ENCODE assay signal across 7 mouse cellular contexts in genomic region chr5:33018561-33019425, GRCm38 (mm10). TPM values are rescaled to one million over a fixed set of nuclear protein-coding genes. Genes with fewer than 3 reads are reported as not detected.
A peak's percentile ranks its signal among the peaks of the same experiment; 100 is the strongest.
DNase-seq lines count a peak whose midpoint lies in the region; ATAC-seq lines count a peak whose summit lies in the region.

Ywhah (plus strand) TSS chr5:33018816.

- under 1% methylated on average over 98 of the region's 121 CpGs for WGBS in intestine, embryonic 16.5 days
- under 1% methylated on average over 94 of the region's 121 CpGs for WGBS in midbrain, embryonic 11.5 days

- peak; percentile 97 for ATAC-seq in intestine, embryonic 16.5 days
- ATAC-seq in midbrain, embryonic 11.5 days (ENCODE audit: low FRiP score), result peak; percentile 97

- DNase-seq in adrenal gland, adult 2 months, result peak; percentile 97
- peak; percentile 97 for DNase-seq in embryo, embryonic 11.5 days (ENCODE audit: low read depth, low spot score)
- DNase-seq in gastrocnemius, postnatal 4 days (ENCODE audit: low spot score in 2 of 2), result peak; percentile 96 to 97
- peak; percentile 98 for DNase-seq in left cerebral cortex, postnatal 36 days (ENCODE audit: low spot score in 2 of 2)
- peak; percentile 99 for DNase-seq in midbrain, embryonic 11.5 days (ENCODE audit: low spot score, missing footprints)
- peak; percentile 98 for DNase-seq in skeletal muscle tissue, adult 2 months (ENCODE audit: low read depth, low spot score)

- H3K4me1 ChIP-seq in intestine, embryonic 16.5 days (ENCODE audit: control insufficient read depth, insufficient read depth, low read length), result peaks cover 29% of the 10 kb centered on the region
- peaks cover 17% of the 10 kb centered on the region for H3K4me1 ChIP-seq in midbrain, embryonic 11.5 days (ENCODE audit: control insufficient read depth, insufficient read depth, low read length)

- H3K4me2 ChIP-seq in intestine, embryonic 16.5 days (ENCODE audit: low read depth, low read length), result peak within 1 kb of the TSS; percentile 89
- peak within 1 kb of the TSS; percentile 82 for H3K4me2 ChIP-seq in midbrain, embryonic 11.5 days

- peak within 1 kb of the TSS; percentile 73 for H3K4me3 ChIP-seq in intestine, embryonic 16.5 days (ENCODE audit: low read length)
- peak within 1 kb of the TSS; percentile 87 for H3K4me3 ChIP-seq in midbrain, embryonic 11.5 days (ENCODE audit: low read depth, low read length)

- intact Hi-C loops in left cerebral cortex, postnatal 36 days (cut with DNase I), result loop anchor here (5.0 kb wide), 1 partner anchor 41 kb away; no protein-coding TSS in a partner anchor

- H3K27me3 ChIP-seq in intestine, embryonic 16.5 days (replicated peaks; ENCODE audit: control insufficient read depth, insufficient read depth, low read length), result no peaks in the 10 kb centered on the region
- H3K27me3 ChIP-seq in midbrain, embryonic 11.5 days (ENCODE audit: control insufficient read depth, insufficient read depth, low read length), result no peaks in the 10 kb centered on the region

- no peaks in the 10 kb centered on the region for H3K36me3 ChIP-seq in intestine, embryonic 16.5 days (ENCODE audit: control insufficient read depth, insufficient read depth, low read length)
- no peaks in the 10 kb centered on the region for H3K36me3 ChIP-seq in midbrain, embryonic 11.5 days (ENCODE audit: control insufficient read depth, insufficient read depth, low read length)

- H3K9me3 ChIP-seq in intestine, embryonic 16.5 days (ENCODE audit: control insufficient read depth, low read length), result no peaks in the 10 kb centered on the region
- H3K9me3 ChIP-seq in midbrain, embryonic 11.5 days (ENCODE audit: control insufficient read depth, low read length), result no peaks in the 10 kb centered on the region

- H3K9ac ChIP-seq in intestine, embryonic 16.5 days (ENCODE audit: low read depth, low read length), result peak within 1 kb of the TSS; percentile 97
- H3K9ac ChIP-seq in midbrain, embryonic 11.5 days (ENCODE audit: low read length), result peak within 1 kb of the TSS; percentile 97

- peak within 1 kb of the TSS; percentile 99 for H3K27ac ChIP-seq in intestine, embryonic 16.5 days (ENCODE audit: low read length)
- peak within 1 kb of the TSS; percentile 99 for H3K27ac ChIP-seq in midbrain, embryonic 11.5 days (ENCODE audit: low read depth, low read length)

RNA-seq across cellular contexts. Expression of gene Ywhah, which starts in this region (rescaled TPM):
- total RNA-seq in adrenal gland, adult 2 months (2021), result 100 to 1,000 TPM; 167 to 190 TPM
- 128 and 132 TPM in 2 replicates for polyA plus RNA-seq in adrenal gland, adult 2 months (2012; rRNA removed)
- 100 to 1,000 TPM; 141 to 144 TPM for total RNA-seq in gastrocnemius, postnatal 4 days (2021)
- polyA plus RNA-seq in intestine, embryonic 16.5 days (2015; fragmentation: Nextera tagmentation; extraction: Ambion mirVana), result 408 and 430 TPM in 2 replicates
- 1,000 to 10,000 TPM; 1,119 to 1,229 TPM for total RNA-seq in left cerebral cortex, postnatal 36 days (2021)
- polyA plus RNA-seq in midbrain, embryonic 11.5 days (2014; fragmentation: Nextera tagmentation; extraction: Ambion mirVana), result 487 and 530 TPM in 2 replicates

Comparison
In these comparisons a context has a peak if more than half of its experiments do, and no peak if none do; other contexts are left out.
1. Peak in every context shown above with its lines: DNase-seq, ATAC-seq, H3K4me3 ChIP-seq and H3K27ac ChIP-seq.
2. RNA of gene Ywhah (total RNA-seq): 1,119 to 1,229 TPM in left cerebral cortex, postnatal 36 days; 167 to 190 TPM in adrenal gland, adult 2 months and 141 to 144 TPM in gastrocnemius, postnatal 4 days; every median in the first group is over 4 times any median in the second.